ENCODE assay signal across 23 mouse cellular contexts in genomic region chr17:84107497-84107896, GRCm38 (mm10).
DNase-seq lines count a peak whose midpoint lies in the region; ATAC-seq and TF ChIP-seq lines count a peak whose summit lies in the region.
"Had no signal": no experiment of that assay in that cellular context is flagged by ENCODE, and none has a peak within 500 bp of the region (broad histone marks: within the 10 kb centered on the region; RNA-seq: fewer than 3 reads in every experiment).

No protein-coding gene starts in this region.

- H3K27me3 ChIP-seq in liver, postnatal 0 days (ENCODE audit: insufficient read depth, low read length), result no peaks in the 10 kb centered on the region
- H3K27me3 ChIP-seq in MEL (ENCODE audit: control insufficient read depth in 1 of 2, insufficient read depth in 2 of 2, low read length in 2 of 2), result no peaks in the 10 kb centered on the region
- no peaks in the 10 kb centered on the region for H3K27me3 ChIP-seq in kidney, embryonic 15.5 days
- H3K27me3 ChIP-seq: heart, embryonic 12.5 days; intestine, embryonic 15.5 days; limb, embryonic 15.5 days; neural tube, embryonic 15.5 days had no signal

- H3K36me3 ChIP-seq in liver, postnatal 0 days (replicated peaks; ENCODE audit: insufficient read depth, low read length), result no peaks in the 10 kb centered on the region
- 0 out of 4 replicates have a peak, but pooled peaks cover 0 to 2% of the 10 kb centered on the region in 2 experiments for H3K36me3 ChIP-seq in MEL (ENCODE audit: control insufficient read depth in 1 of 2, insufficient read depth in 2 of 2, low read length in 2 of 2)
- H3K36me3 ChIP-seq in kidney, embryonic 15.5 days, result no peaks in the 10 kb centered on the region
- H3K36me3 ChIP-seq: embryonic facial prominence, embryonic 10.5 days; heart, embryonic 12.5 days; hindbrain, embryonic 10.5 days; intestine, embryonic 15.5 days; limb, embryonic 15.5 days; midbrain, embryonic 10.5 days; neural tube, embryonic 15.5 days had no signal

- no peak for TF ChIP-seq EP300 in liver, postnatal 0 days (IDR thresholded peaks at IDR 0.05; ENCODE audit: low read depth)
- TF ChIP-seq EP300 in MEL (IDR thresholded peaks at IDR 0.05; ENCODE audit: low read depth in 1 of 2, low read length in 2 of 2), result no peak

- H3K9me3 ChIP-seq in liver, postnatal 0 days (ENCODE audit: low read length), result no peaks in the 10 kb centered on the region
- no peaks in the 10 kb centered on the region for H3K9me3 ChIP-seq in MEL (replicated peaks; ENCODE audit: insufficient read depth, low read length)
- H3K9me3 ChIP-seq in kidney, embryonic 15.5 days (replicated peaks), result no peaks in the 10 kb centered on the region
- H3K9me3 ChIP-seq: embryonic facial prominence, embryonic 10.5 days; heart, embryonic 12.5 days; hindbrain, embryonic 10.5 days; intestine, embryonic 15.5 days; limb, embryonic 15.5 days; midbrain, embryonic 10.5 days; neural tube, embryonic 15.5 days had no signal

- no peak overlapping the region for H3K4me2 ChIP-seq in liver, postnatal 0 days (ENCODE audit: low read depth, low read length)
- no peak overlapping the region for H3K4me2 ChIP-seq in kidney, embryonic 15.5 days
- H3K4me2 ChIP-seq: heart, embryonic 12.5 days; intestine, embryonic 15.5 days; limb, embryonic 15.5 days; neural tube, embryonic 15.5 days had no signal

- no peaks in the 10 kb centered on the region for H3K79me2 ChIP-seq in MEL (ENCODE audit: control insufficient read depth, insufficient read depth, low read length, poor library complexity)

- H3K4me3 ChIP-seq in liver, postnatal 0 days (ENCODE audit: low read depth, low read length), result no peak overlapping the region
- no peak overlapping the region for H3K4me3 ChIP-seq in MEL (ENCODE audit: control insufficient read depth in 1 of 2, insufficient read depth in 1 of 2, low read depth in 2 of 2, low read length in 2 of 2)
- H3K4me3 ChIP-seq in bone marrow macrophage, adult 2 months (ENCODE audit: insufficient read depth, low read length), result no peak overlapping the region
- H3K4me3 ChIP-seq in kidney, embryonic 15.5 days (replicated peaks), result no peak overlapping the region
- H3K4me3 ChIP-seq: embryonic facial prominence, embryonic 10.5 days; heart, embryonic 12.5 days; hindbrain, embryonic 10.5 days; intestine, embryonic 15.5 days; limb, embryonic 15.5 days; midbrain, embryonic 10.5 days; neural tube, embryonic 15.5 days had no signal

- H3K27ac ChIP-seq in liver, postnatal 0 days (ENCODE audit: low read depth), result peak overlapping the region; percentile 66; the same call in 1 of the 2 replicates
- H3K27ac ChIP-seq in MEL (ENCODE audit: control insufficient read depth, low read depth, low read length), result no peak overlapping the region
- peak overlapping the region; percentile 94 for H3K27ac ChIP-seq in bone marrow macrophage, adult 2 months (ENCODE audit: insufficient read depth, low read depth, low read length)
- no peak overlapping the region for H3K27ac ChIP-seq in kidney, embryonic 15.5 days
- H3K27ac ChIP-seq: kidney, postnatal 0 days; limb, embryonic 15.5 days; neural tube, embryonic 15.5 days had no signal

- WGBS in liver, postnatal 0 days (ENCODE audit: insufficient replicate concordance), result 67% methylated on average over 3 of the region's 3 CpGs
- WGBS in kidney, embryonic 15.5 days, result 87% methylated on average over 3 of the region's 3 CpGs

- 0 out of 2 replicates have a peak, but pooled peaks have one; percentile 20 for ATAC-seq in liver, postnatal 0 days
- ATAC-seq in megakaryocyte progenitor cell, adult 5-6 weeks (replicated peaks; ENCODE audit: poor library complexity), result peak; percentile 32; the same call in 1 of the 2 replicates
- ATAC-seq in kidney, embryonic 15.5 days (replicated peaks; ENCODE audit: low FRiP score), result no peak
- ATAC-seq in megakaryocyte-erythroid progenitor cell, adult 5-6 weeks (replicated peaks; ENCODE audit: low FRiP score, low TSS enrichment, poor library complexity, severe bottlenecking), result no peak
- ATAC-seq: hindbrain, embryonic 16.5 days; intestine, embryonic 15.5 days had no signal

- no peak for DNase-seq in liver, postnatal 0 days
- DNase-seq in liver, result no peak
- DNase-seq in MEL (ENCODE audit: low read depth, low spot score), result peak; percentile 49
- DNase-seq in cerebellum, adult 9-11 months, result no peak
- DNase-seq: cerebellum, adult 9-10 months; heart, adult 18-20 months; heart, postnatal 10 days; left cerebral cortex, postnatal 4 days; lung, adult 2 months; thymus, postnatal 25 days had no signal

- peaks cover 22% of the 10 kb centered on the region for H3K4me1 ChIP-seq in liver, postnatal 0 days (ENCODE audit: insufficient read depth)
- peaks cover 0 to 10% of the 10 kb centered on the region in 2 experiments; a peak in 1 of 4 replicates for H3K4me1 ChIP-seq in MEL (ENCODE audit: control insufficient read depth in 1 of 2, insufficient read depth in 2 of 2, low read length in 2 of 2)
- H3K4me1 ChIP-seq in bone marrow macrophage, adult 2 months (ENCODE audit: control insufficient read depth, insufficient read depth, low read length), result peaks cover 83% of the 10 kb centered on the region
- peaks cover 16% of the 10 kb centered on the region for H3K4me1 ChIP-seq in kidney, embryonic 15.5 days

- TF ChIP-seq RAD21 in MEL (IDR thresholded peaks at IDR 0.05; ENCODE audit: low read depth, low read length), result no peak

- TF ChIP-seq CTCF in liver, postnatal 0 days (IDR thresholded peaks at IDR 0.05; ENCODE audit: low read depth), result no peak
- no peak for TF ChIP-seq CTCF in MEL (IDR thresholded peaks at IDR 0.05 in 2 of 3, conservative IDR thresholded peaks at IDR 0.05 in 1 of 3; ENCODE audit: control insufficient read depth in 1 of 3, insufficient read depth in 1 of 3, low read depth in 2 of 3, low read length in 3 of 3, poor library complexity in 1 of 3, severe bottlenecking in 1 of 3)
- no peak for TF ChIP-seq CTCF in bone marrow macrophage, adult 2 months (IDR thresholded peaks at IDR 0.05; ENCODE audit: low read depth, low read length)

- no peak overlapping the region for H3K9ac ChIP-seq in liver, postnatal 0 days (replicated peaks)
- H3K9ac ChIP-seq in MEL (ENCODE audit: control insufficient read depth, low read depth, low read length, poor library complexity, severe bottlenecking), result no peak overlapping the region
- H3K9ac ChIP-seq in kidney, embryonic 15.5 days, result no peak overlapping the region
- H3K9ac ChIP-seq: heart, embryonic 12.5 days; intestine, embryonic 15.5 days; limb, embryonic 15.5 days; neural tube, embryonic 15.5 days had no signal

- no peak for TF ChIP-seq POLR2A in MEL (IDR thresholded peaks at IDR 0.05; ENCODE audit: control insufficient read depth in 1 of 2, insufficient read depth in 1 of 2, low read depth in 1 of 2, low read length in 2 of 2, poor library complexity in 1 of 2)
- TF ChIP-seq POLR2A in bone marrow macrophage, adult 2 months (IDR thresholded peaks at IDR 0.05; ENCODE audit: borderline replicate concordance, low read depth, low read length), result no peak

TF ChIP-seq in MEL, 35 proteins besides CTCF, POLR2A, EP300 and RAD21:
- TF ChIP-seq ZC3H11A (IDR thresholded peaks at IDR 0.05; ENCODE audit: low read depth, low read length) (no peak), NELFE (IDR thresholded peaks at IDR 0.05; ENCODE audit: low read depth, low read length) (0 out of 2 replicates have a peak, but pooled peaks have one; percentile 18)

Comparison
In these comparisons a context has a peak if more than half of its experiments do, and no peak if none do; other contexts are left out.
1. ATAC-seq: peak in liver, postnatal 0 days (single experiment) and megakaryocyte progenitor cell, adult 5-6 weeks (single experiment); none in kidney, embryonic 15.5 days (single experiment) and megakaryocyte-erythroid progenitor cell, adult 5-6 weeks (single experiment).
2. H3K27ac ChIP-seq: peak in liver, postnatal 0 days (single experiment) and bone marrow macrophage, adult 2 months (single experiment); none in MEL (single experiment) and kidney, embryonic 15.5 days (single experiment).